Mouse (Mus musculus): Measurements from ENCODE around the gene Ddx5. TPM values are rescaled to one million over a fixed set of nuclear protein-coding genes. Genes with fewer than 3 reads are reported as not detected.
A peak's percentile ranks its signal among the peaks of the same experiment; 100 is the strongest.
"Not testable (repeated sequence)": the region's sequence is repeated elsewhere in the genome, so short reads cannot be mapped to it uniquely, and the experiment has no call there.

Ddx5 gene
- polyA plus RNA-seq, 1 experiment from 2014 or later, result 131 TPM

GRCm38 (mm10) chr11:106788026-106788774 lies 785 bp downstream of the Ddx5 start:
- Histone ChIP-seq H3K27ac (peak overlapping the region; percentile 99), H3K4me1 (replicated peaks) (peaks cover 41% of the 10 kb centered on the region), H3K4me2 (peak overlapping the region; percentile 76), H3K9ac (peak overlapping the region; percentile 99), H3K36me3 (peaks cover 57% of the 10 kb centered on the region), H3K4me3 (replicated peaks) (peak overlapping the region; percentile 96), H3K9me3 (replicated peaks) (no peaks in the 10 kb centered on the region), H3K27me3 (no peaks in the 10 kb centered on the region)
- ATAC-seq (ENCODE audit: low read depth), result peak; percentile 77
- under 1% methylated on average over 76 of the region's 79 CpGs for WGBS (ENCODE audit: insufficient replicate concordance)
- DNase-seq, result peak; percentile 95

GRCm38 (mm10) chr11:106787131-106788025 lies 1.6 kb downstream of the Ddx5 start:
- Histone ChIP-seq H3K4me3 (replicated peaks) (peak overlapping the region; percentile 96), H3K4me1 (replicated peaks) (peaks cover 49% of the 10 kb centered on the region), H3K36me3 (peaks cover 57% of the 10 kb centered on the region), H3K9me3 (replicated peaks) (no peaks in the 10 kb centered on the region), H3K9ac (peak overlapping the region; percentile 99), H3K27ac (peak overlapping the region; percentile 99), H3K27me3 (no peaks in the 10 kb centered on the region), H3K4me2 (peak overlapping the region; percentile 75)
- WGBS (ENCODE audit: insufficient replicate concordance), result under 1% methylated on average over 65 of the region's 65 CpGs
- ATAC-seq (ENCODE audit: low read depth), result peak; percentile 39
- peak; percentile 81 for DNase-seq

GRCm38 (mm10) chr11:106785043-106785442 lies 3.9 kb downstream of the Ddx5 start:
- Histone ChIP-seq H3K36me3 (peaks cover 71% of the 10 kb centered on the region), H3K27me3 (no peaks in the 10 kb centered on the region), H3K27ac (no peak overlapping the region), H3K4me2 (peak overlapping the region; percentile 75; the same call in 1 of the 2 replicates), H3K9ac (peak overlapping the region; percentile 99; the same call in 1 of the 2 replicates), H3K4me3 (replicated peaks) (no peak overlapping the region), H3K9me3 (replicated peaks) (no peaks in the 10 kb centered on the region), H3K4me1 (replicated peaks) (peaks cover 45% of the 10 kb centered on the region)
- 73% methylated on average over 1 of the region's 1 CpGs for WGBS (ENCODE audit: insufficient replicate concordance)
- no peak for ATAC-seq (ENCODE audit: low read depth)
- DNase-seq, result no peak

- WGBS (ENCODE audit: insufficient replicate concordance), result 82% methylated on average over 2 of the region's 2 CpGs
- peaks cover 73% of the 10 kb centered on the region for H3K36me3 ChIP-seq
- H3K9me3 ChIP-seq (replicated peaks), result no peaks in the 10 kb centered on the region
- H3K4me3 ChIP-seq (replicated peaks), result no peak overlapping the region
- DNase-seq (no peak), ATAC-seq (ENCODE audit: low read depth) (no peak)
- peaks cover 49% of the 10 kb centered on the region for H3K4me1 ChIP-seq (replicated peaks)
- H3K27me3 ChIP-seq, result no peaks in the 10 kb centered on the region
- no peak overlapping the region for H3K4me2 ChIP-seq
- H3K27ac ChIP-seq, result no peak overlapping the region
- no peak overlapping the region for H3K9ac ChIP-seq
Observed at GRCm38 (mm10) chr11:106784476-106784875, 4.5 kb downstream of the Ddx5 start.

GRCm38 (mm10) chr11:106782841-106783764 lies 5.9 kb downstream of the Ddx5 start:
- Histone ChIP-seq H3K27me3 (no peaks in the 10 kb centered on the region), H3K9me3 (replicated peaks) (no peaks in the 10 kb centered on the region), H3K27ac (no peak overlapping the region; the same call in 1 of the 2 replicates), H3K4me1 (replicated peaks) (peaks cover 52% of the 10 kb centered on the region), H3K4me2 (no peak overlapping the region), H3K4me3 (replicated peaks) (no peak overlapping the region), H3K36me3 (peaks cover 73% of the 10 kb centered on the region), H3K9ac (no peak overlapping the region)
- DNase-seq (no peak), ATAC-seq (ENCODE audit: low read depth) (no peak)
- 82% methylated on average over 9 of the region's 9 CpGs for WGBS (ENCODE audit: insufficient replicate concordance)

GRCm38 (mm10) chr11:106782271-106782670 lies 6.7 kb downstream of the Ddx5 start:
- Histone ChIP-seq H3K4me1 (replicated peaks) (peaks cover 61% of the 10 kb centered on the region), H3K36me3 (peaks cover 74% of the 10 kb centered on the region)
- H3K27me3 ChIP-seq; ATAC-seq (ENCODE audit: low read depth); H3K27ac ChIP-seq; H3K4me2 ChIP-seq; H3K9me3 ChIP-seq (replicated peaks); H3K9ac ChIP-seq; DNase-seq; H3K4me3 ChIP-seq (replicated peaks): not testable (repeated sequence)
- 83% methylated on average over 7 of the region's 7 CpGs for WGBS (ENCODE audit: insufficient replicate concordance)

GRCm38 (mm10) chr11:106780590-106781220 lies 8.3 kb downstream of the Ddx5 start:
- H3K9me3 ChIP-seq (replicated peaks), result no peaks in the 10 kb centered on the region

GRCm38 (mm10) chr11:106780089-106780425 lies 8.9 kb downstream of the Ddx5 start:
- ATAC-seq (ENCODE audit: low read depth), result no peak

More at GRCm38 (mm10) chr11:106780590-106781220, 8.3 kb downstream of the Ddx5 start:
- Histone ChIP-seq H3K9ac (peak overlapping the region; percentile 39), H3K4me3 (replicated peaks) (peak overlapping the region; percentile 84; the same call in 1 of the 2 replicates), H3K4me2 (peak overlapping the region; percentile 87), H3K27ac (peak overlapping the region; percentile 96), H3K4me1 (replicated peaks) (peaks cover 54% of the 10 kb centered on the region), H3K36me3 (peaks cover 72% of the 10 kb centered on the region), H3K27me3 (no peaks in the 10 kb centered on the region)
- ATAC-seq (ENCODE audit: low read depth) (no peak), DNase-seq (no peak)
- WGBS (ENCODE audit: insufficient replicate concordance), result 77% methylated on average over 6 of the region's 6 CpGs

GRCm38 (mm10) chr11:106779388-106780088 lies 9.4 kb downstream of the Ddx5 start, which contains the start of gene Polg2:
Gene Polg2 (minus strand): TSS chr11:106779537.
- Histone ChIP-seq H3K4me2 (peak within 1 kb of the TSS; percentile 87), H3K4me1 (replicated peaks) (peaks cover 48% of the 10 kb centered on the region), H3K27ac (peak within 1 kb of the TSS; percentile 96), H3K27me3 (no peaks in the 10 kb centered on the region), H3K4me3 (replicated peaks) (peak within 1 kb of the TSS; percentile 84), H3K9ac (peak within 1 kb of the TSS; percentile 93), H3K36me3 (peaks cover 72% of the 10 kb centered on the region), H3K9me3 (replicated peaks) (no peaks in the 10 kb centered on the region)
- DNase-seq (peak; percentile 87), ATAC-seq (ENCODE audit: low read depth) (peak; percentile 99)
- WGBS (ENCODE audit: insufficient replicate concordance), result 1% methylated on average over 30 of the region's 30 CpGs

More at GRCm38 (mm10) chr11:106780089-106780425, 8.9 kb downstream of the Ddx5 start:
- peaks cover 48% of the 10 kb centered on the region for H3K4me1 ChIP-seq (replicated peaks)
- peak overlapping the region; percentile 84 for H3K4me3 ChIP-seq (replicated peaks)
- H3K27me3 ChIP-seq, result no peaks in the 10 kb centered on the region
- H3K36me3 ChIP-seq, result peaks cover 72% of the 10 kb centered on the region
- no peaks in the 10 kb centered on the region for H3K9me3 ChIP-seq (replicated peaks)
- H3K9ac ChIP-seq, result peak overlapping the region; percentile 93
- WGBS (ENCODE audit: insufficient replicate concordance), result 68% methylated on average over 4 of the region's 4 CpGs
- DNase-seq, result no peak
- H3K27ac ChIP-seq, result peak overlapping the region; percentile 96
- peak overlapping the region; percentile 87 for H3K4me2 ChIP-seq
